22 mouse cellular contexts compared by ENCODE assay signal in the genomic region with DNA sequence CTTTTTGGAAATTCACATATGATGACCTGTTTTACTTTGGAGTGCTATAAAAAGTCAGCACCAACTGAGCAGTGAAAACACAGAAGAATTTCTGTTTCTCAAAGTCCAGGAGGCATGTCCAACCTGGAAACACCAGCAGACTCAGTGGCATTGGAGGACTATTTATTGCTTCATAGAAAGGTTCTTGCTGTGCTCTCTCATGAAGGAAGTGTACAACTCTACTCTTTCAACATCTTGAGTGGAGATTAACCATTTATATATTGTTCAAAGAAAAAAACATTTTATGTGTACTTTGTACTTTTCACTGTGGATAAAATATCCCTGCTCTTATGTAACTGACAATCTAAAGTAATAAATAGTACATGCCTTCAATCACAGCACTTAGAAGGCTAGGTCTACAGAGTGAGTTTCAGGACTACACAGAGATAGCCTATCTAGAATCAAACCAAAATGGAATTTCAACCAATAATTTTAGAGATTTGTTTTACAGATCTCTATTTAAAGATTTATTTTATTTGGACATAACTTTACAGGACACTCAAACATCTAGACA.
"Had no signal": no experiment of that assay in that cellular context is flagged by ENCODE, and none has a peak within 500 bp of the region (broad histone marks: within the 10 kb centered on the region; RNA-seq: fewer than 3 reads in every experiment).

No protein-coding gene starts in this region.

- H3K9me3 ChIP-seq: heart, embryonic 10.5 days; heart, embryonic 12.5 days; hindbrain, embryonic 13.5 days; hindbrain, embryonic 15.5 days; limb, embryonic 10.5 days; limb, embryonic 12.5 days; liver, embryonic 13.5 days had no signal

- H3K36me3 ChIP-seq: heart, embryonic 10.5 days; heart, embryonic 12.5 days; hindbrain, embryonic 13.5 days; hindbrain, embryonic 15.5 days; limb, embryonic 10.5 days; limb, embryonic 12.5 days; liver, embryonic 13.5 days had no signal

- H3K4me3 ChIP-seq: gastrocnemius, adult 2 months; heart, embryonic 10.5 days; heart, embryonic 12.5 days; hindbrain, embryonic 13.5 days; hindbrain, embryonic 15.5 days; layer of hippocampus, adult 2 months; left cerebral cortex, adult 2 months; limb, embryonic 10.5 days; limb, embryonic 12.5 days; liver, embryonic 13.5 days had no signal

- ATAC-seq: hindbrain, postnatal 0 days had no signal

- H3K4me1 ChIP-seq: heart, embryonic 10.5 days; heart, embryonic 12.5 days; hindbrain, embryonic 13.5 days; hindbrain, embryonic 15.5 days; limb, embryonic 10.5 days; limb, embryonic 12.5 days; liver, embryonic 13.5 days had no signal

- H3K27ac ChIP-seq: gastrocnemius, adult 2 months; heart, embryonic 10.5 days; hindbrain, embryonic 13.5 days; hindbrain, embryonic 15.5 days; hindbrain, postnatal 0 days; layer of hippocampus, adult 2 months; left cerebral cortex, adult 2 months; limb, embryonic 10.5 days; limb, embryonic 12.5 days; liver, embryonic 13.5 days had no signal

- H3K4me2 ChIP-seq: heart, embryonic 12.5 days; hindbrain, embryonic 13.5 days; hindbrain, embryonic 15.5 days; limb, embryonic 12.5 days; liver, embryonic 11.5 days; liver, embryonic 13.5 days had no signal

- DNase-seq: gastrocnemius, adult 2 months; gastrocnemius, postnatal 10 days; gastrocnemius, postnatal 25 days; heart, adult 18-20 months; heart, postnatal 10 days; kidney, adult 18-20 months; kidney, adult 8-10 months; kidney, postnatal 10 days; kidney, postnatal 25 days; kidney, postnatal 4 days; liver; liver, embryonic 13.5 days had no signal

- H3K9ac ChIP-seq: heart, embryonic 12.5 days; hindbrain, embryonic 13.5 days; hindbrain, embryonic 15.5 days; limb, embryonic 12.5 days; liver, embryonic 13.5 days had no signal

- H3K27me3 ChIP-seq: heart, embryonic 12.5 days; hindbrain, embryonic 13.5 days; hindbrain, embryonic 15.5 days; limb, embryonic 12.5 days; liver, embryonic 13.5 days had no signal
